Mouse (Mus musculus) C2C12 (cell line): Measurements from ENCODE around the gene Rrp1. TPM values are rescaled to one million over a fixed set of nuclear protein-coding genes. Genes with fewer than 3 reads are reported as not detected.

Source experiments
- H3K27me3 ChIP-seq: one replicate; pipeline ENCODE4 v1.6.1; 2011; ENCODE audit not compliant: control insufficient read depth, insufficient read depth, insufficient read length
- H3K36me3 ChIP-seq: one replicate; pipeline ENCODE4 v1.6.1; 2011; ENCODE audit not compliant: control insufficient read depth, insufficient read depth
- H3K4me3 ChIP-seq: one replicate; pipeline ENCODE4 v1.5.1; 2011; ENCODE audit warnings: mild to moderate bottlenecking, control low read depth; ENCODE audit not compliant: poor library complexity, insufficient read depth, severe bottlenecking
- H3K79me2 ChIP-seq: one replicate; pipeline ENCODE4 v1.6.1; 2011; ENCODE audit not compliant: control insufficient read depth, insufficient read depth
- H3K79me3 ChIP-seq: one replicate; pipeline ENCODE4 v1.6.1; 2011; ENCODE audit warnings: low read depth, control low read depth
- H3ac ChIP-seq: one replicate; pipeline ENCODE3; 2011; ENCODE audit warnings: low read depth; ENCODE audit not compliant: control insufficient read depth, insufficient read length
- CEBPB ChIP-seq: IDR thresholded peaks from one replicate; pipeline ENCODE4 v1.6.1; 2011; ENCODE audit warnings: low read depth, mild to moderate bottlenecking, control low read depth, moderate library complexity
- CTCF ChIP-seq: IDR thresholded peaks from one replicate; pipeline ENCODE4 v1.5.1; 2011; ENCODE audit not compliant: control insufficient read depth, insufficient read depth, insufficient read length
- FOSL1 ChIP-seq: IDR thresholded peaks from one replicate; pipeline ENCODE4 v1.8.0; 2011; ENCODE audit warnings: mild to moderate bottlenecking, low read length; ENCODE audit not compliant: poor library complexity, insufficient read depth, severe bottlenecking
- MAX ChIP-seq: IDR thresholded peaks from one replicate; pipeline ENCODE4 v1.6.1; 2011; ENCODE audit warnings: mild to moderate bottlenecking, control low read depth
- MYOD1 ChIP-seq: IDR thresholded peaks from one replicate; pipeline ENCODE4 v1.6.1; 2011; ENCODE audit warnings: low read depth; ENCODE audit not compliant: control insufficient read depth, insufficient read length
- MYOG ChIP-seq: IDR thresholded peaks from one replicate; pipeline ENCODE4 v1.6.1; 2011; ENCODE audit not compliant: control insufficient read depth, insufficient read length; ENCODE audit errors: extremely low read depth
- USF1 ChIP-seq: IDR thresholded peaks from one replicate; pipeline ENCODE4 v1.6.1; 2011; ENCODE audit warnings: low read depth, mild to moderate bottlenecking, control low read depth, moderate library complexity
- polyA plus RNA-seq: library from polyadenylated mRNA; unstranded; fragments of >200 nt; fragmentation: generic; extraction: Trizol; gene quantifications from one replicate; pipeline ENCODE4 v1.2.1, GENCODE M21; 2012; ENCODE audit warnings: missing spikeins

Rrp1 gene
- polyA plus RNA-seq, 1 experiment: 154 TPM

DNA sequence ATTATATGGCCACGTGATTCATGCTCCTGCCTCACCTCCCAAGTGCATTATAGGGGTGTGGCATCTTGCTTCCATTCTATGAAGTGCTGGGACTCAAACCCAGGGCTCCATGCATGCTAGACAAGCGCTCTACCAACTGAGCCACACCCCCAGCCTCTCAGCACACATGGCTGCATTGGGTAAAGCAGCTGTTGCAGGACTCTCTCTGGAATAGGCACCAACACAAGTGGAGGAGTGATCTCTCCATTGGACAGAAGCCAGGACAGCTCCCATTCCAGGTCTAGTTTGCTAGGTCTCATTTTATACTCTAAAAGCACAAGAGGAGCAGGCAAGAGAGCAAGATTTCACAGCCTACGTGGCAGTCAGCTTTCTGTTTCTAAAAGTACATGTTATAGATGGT is 29.3 kb downstream of the Rrp1 start:
- TF ChIP-seq USF1 (no peak), MYOD1 (no peak), MYOG (no peak), CEBPB (no peak), MAX (no peak), CTCF (no peak), FOSL1 (no peak)
- Histone ChIP-seq H3K79me3 (no peaks in the 10 kb centered on the region), H3K79me2 (no peaks in the 10 kb centered on the region), H3K27me3 (peaks cover 10% of the 10 kb centered on the region), H3K36me3 (no peaks in the 10 kb centered on the region), H3K4me3 (no peak overlapping the region), H3ac (no peak overlapping the region)

DNA sequence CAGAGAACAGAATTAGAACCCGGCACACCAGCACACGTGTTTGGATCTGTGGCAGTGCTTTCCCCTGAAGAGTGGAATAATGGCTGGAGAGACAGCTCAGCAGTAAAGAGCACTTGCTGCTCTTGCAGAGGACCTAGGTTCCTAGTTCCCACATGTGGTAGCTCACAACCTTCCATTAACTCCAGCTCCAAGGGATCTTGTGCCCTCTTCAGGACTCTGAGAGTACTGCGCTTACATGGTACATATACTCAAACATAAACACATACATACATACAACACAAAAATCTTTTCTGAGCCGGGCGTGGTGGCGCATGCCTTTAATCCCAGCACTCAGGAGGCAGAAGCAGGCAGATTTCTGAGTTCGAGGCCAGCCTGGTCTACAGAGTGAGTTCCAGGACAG is 34.3 kb downstream of the Rrp1 start:
- Histone ChIP-seq H3K79me3 (no peaks in the 10 kb centered on the region), H3K36me3 (no peaks in the 10 kb centered on the region), H3K4me3 (no peak overlapping the region), H3K27me3 (peaks cover 7% of the 10 kb centered on the region), H3ac (no peak overlapping the region), H3K79me2 (no peaks in the 10 kb centered on the region)
- TF ChIP-seq FOSL1 (no peak), MAX (no peak), USF1 (no peak), MYOD1 (no peak), MYOG (no peak), CTCF (no peak), CEBPB (no peak)

DNA sequence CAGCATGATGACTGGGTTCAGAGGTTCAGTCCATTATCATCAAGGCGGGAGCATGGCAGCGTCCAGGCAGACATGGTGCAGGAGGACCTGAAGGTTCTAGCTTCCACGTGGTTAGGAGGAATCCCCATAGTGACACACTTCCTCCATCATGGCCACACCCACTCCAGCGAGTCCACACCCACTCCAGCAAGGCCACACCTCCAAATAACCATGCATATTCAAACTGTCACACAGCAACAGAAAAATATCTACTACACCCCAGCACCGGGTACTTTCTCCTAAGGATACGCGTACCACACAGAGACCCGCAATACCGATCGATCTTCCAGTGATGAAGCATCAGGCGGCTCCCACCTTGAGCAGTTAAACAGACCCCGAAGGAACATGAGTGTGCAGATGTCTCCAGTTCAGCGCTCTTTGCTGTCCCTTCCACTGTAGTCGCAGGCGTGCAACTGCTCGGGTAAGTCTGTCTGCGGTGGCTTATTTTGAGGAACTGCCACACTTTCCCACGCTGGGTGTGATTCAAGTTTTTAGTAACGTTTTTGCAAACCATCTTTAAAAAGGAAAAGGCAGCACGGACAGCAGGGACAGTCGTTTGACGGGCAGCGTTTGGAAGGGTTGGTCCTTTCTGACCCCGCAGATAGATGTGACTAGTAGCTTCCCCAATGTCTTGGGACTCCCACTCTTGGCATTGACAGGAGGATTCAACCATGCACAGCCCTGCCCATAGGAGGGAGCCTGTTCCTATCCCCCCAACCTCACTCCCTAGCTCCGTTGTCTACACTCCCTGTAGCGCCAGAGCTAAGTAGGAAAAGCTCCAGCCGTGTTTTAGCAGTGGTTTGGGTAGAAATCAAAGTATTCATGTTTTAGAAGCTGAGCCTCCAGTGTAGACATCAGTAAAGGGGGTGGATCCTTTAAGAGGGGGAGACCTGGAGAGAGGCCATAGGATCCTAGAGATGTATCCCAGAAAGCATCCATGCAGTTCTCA is 39.9 kb downstream of the Rrp1 start:
- H3K79me3 ChIP-seq: no peaks in the 10 kb centered on the region
- peaks cover 5% of the 10 kb centered on the region for H3K27me3 ChIP-seq
- no peaks in the 10 kb centered on the region for H3K79me2 ChIP-seq
- no peak overlapping the region for H3K4me3 ChIP-seq
- TF ChIP-seq CTCF (no peak), MYOG (no peak), MYOD1 (no peak), CEBPB (no peak), FOSL1 (no peak)
- H3ac ChIP-seq: no peak overlapping the region
- no peaks in the 10 kb centered on the region for H3K36me3 ChIP-seq

DNA sequence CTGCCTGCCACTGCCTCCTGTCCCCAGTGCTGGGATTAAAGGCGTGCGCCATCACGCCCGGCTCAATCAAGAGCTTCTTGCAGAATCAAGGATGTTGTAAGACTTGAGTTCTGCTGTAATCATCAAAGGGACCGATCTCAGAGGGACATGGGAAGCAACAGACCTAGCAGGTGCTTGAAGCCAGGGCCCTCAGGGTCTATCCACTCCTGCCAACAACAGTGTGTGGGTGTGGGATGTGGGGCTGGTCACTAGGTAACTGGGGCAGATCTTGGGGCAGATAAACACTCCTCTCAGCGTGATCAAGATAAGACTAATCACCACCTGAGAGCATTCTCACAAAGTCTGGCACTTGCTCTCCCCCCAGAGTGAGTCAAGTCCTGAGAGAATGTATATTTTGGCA is 41.1 kb downstream of the Rrp1 start:
- Histone ChIP-seq H3K79me2 (no peaks in the 10 kb centered on the region), H3K4me3 (no peak overlapping the region), H3K27me3 (peaks cover 5% of the 10 kb centered on the region), H3K79me3 (no peaks in the 10 kb centered on the region), H3ac (no peak overlapping the region), H3K36me3 (no peaks in the 10 kb centered on the region)
- TF ChIP-seq MYOG: no peak
- no peak for TF ChIP-seq CEBPB
- TF ChIP-seq FOSL1: no peak
- TF ChIP-seq CTCF: no peak
- TF ChIP-seq MAX: no peak
- no peak for TF ChIP-seq MYOD1
- no peak for TF ChIP-seq USF1

DNA sequence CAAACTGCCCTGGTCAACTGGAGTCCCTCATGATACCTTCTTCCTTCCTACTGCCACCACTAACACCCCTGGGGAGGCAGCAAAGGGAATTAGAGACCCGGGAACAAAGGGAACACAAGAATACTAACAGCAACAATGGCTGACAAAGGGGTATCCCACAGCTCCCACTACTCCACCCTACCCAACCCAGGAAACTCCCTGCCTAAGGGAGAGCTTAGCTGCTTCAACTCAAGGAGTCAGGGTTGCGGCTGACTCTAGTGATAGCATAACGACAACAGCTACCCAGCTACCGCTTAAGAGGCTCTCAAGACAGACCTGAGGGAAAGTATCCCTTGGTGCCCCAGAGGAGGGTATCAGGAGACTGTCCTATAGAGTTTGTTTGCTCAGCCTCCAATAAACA is 45.3 kb downstream of the Rrp1 start:
- Histone ChIP-seq H3K4me3 (no peak overlapping the region), H3K27me3 (no peaks in the 10 kb centered on the region), H3ac (no peak overlapping the region), H3K36me3 (no peaks in the 10 kb centered on the region), H3K79me3 (no peaks in the 10 kb centered on the region), H3K79me2 (no peaks in the 10 kb centered on the region)
- TF ChIP-seq FOSL1 (no peak), MAX (no peak), USF1 (no peak), MYOD1 (no peak), MYOG (no peak), CEBPB (no peak), CTCF (no peak)
